17 mouse cellular contexts compared by ENCODE assay signal in genomic region chr2:28106002-28106401, GRCm38 (mm10). TPM values are rescaled to one million over a fixed set of nuclear protein-coding genes. Genes with fewer than 3 reads are reported as not detected.
DNase-seq lines count a peak whose midpoint lies in the region; ATAC-seq and TF ChIP-seq lines count a peak whose summit lies in the region.
"Had no signal": no experiment of that assay in that cellular context is flagged by ENCODE, and none has a peak within 500 bp of the region (broad histone marks: within the 10 kb centered on the region; RNA-seq: fewer than 3 reads in every experiment).

No protein-coding gene starts in this region.

- H3K9me3 ChIP-seq in liver, embryonic 12.5 days (replicated peaks), result no peaks in the 10 kb centered on the region
- no peaks in the 10 kb centered on the region for H3K9me3 ChIP-seq in E14TG2a.4 (ENCODE audit: low read length)
- no peaks in the 10 kb centered on the region for H3K9me3 ChIP-seq in ES-E14 (ENCODE audit: control insufficient read depth, insufficient read depth, low read depth, low read length)
- H3K9me3 ChIP-seq: hindbrain, embryonic 13.5 days; liver, embryonic 13.5 days; megakaryocyte, embryonic 14.5 days had no signal

- H3K27me3 ChIP-seq in liver, embryonic 12.5 days (replicated peaks), result peaks cover 5% of the 10 kb centered on the region; the same call in 1 of the 2 replicates
- H3K27me3 ChIP-seq in E14TG2a.4 (ENCODE audit: insufficient read depth, low read length), result 0 out of 2 replicates have a peak, but pooled peaks cover 2% of the 10 kb centered on the region
- H3K27me3 ChIP-seq: hindbrain, embryonic 13.5 days; liver, embryonic 13.5 days had no signal

- peaks cover 39% of the 10 kb centered on the region for H3K4me1 ChIP-seq in liver, embryonic 12.5 days
- peaks cover 2% of the 10 kb centered on the region; the same call in 1 of the 2 replicates for H3K4me1 ChIP-seq in E14TG2a.4 (replicated peaks; ENCODE audit: low read depth, low read length)
- H3K4me1 ChIP-seq in ES-E14 (ENCODE audit: control insufficient read depth in 2 of 2, insufficient read depth in 2 of 2, low read length in 2 of 2, poor library complexity in 1 of 2), result no peaks in the 10 kb centered on the region
- H3K4me1 ChIP-seq: hindbrain, embryonic 13.5 days; megakaryocyte, embryonic 14.5 days had no signal

- no peak overlapping the region for H3K4me2 ChIP-seq in liver, embryonic 12.5 days
- H3K4me2 ChIP-seq: hindbrain, embryonic 13.5 days; liver, embryonic 13.5 days had no signal

- peak; percentile 51 for TF ChIP-seq CTCF in E14TG2a.4 (conservative IDR thresholded peaks at IDR 0.05; ENCODE audit: low read length)

- H3K9ac ChIP-seq in liver, embryonic 12.5 days, result no peak overlapping the region
- H3K9ac ChIP-seq in ES-E14 (ENCODE audit: insufficient read depth, low read depth, low read length, poor library complexity, severe bottlenecking), result no peak overlapping the region
- H3K9ac ChIP-seq: hindbrain, embryonic 13.5 days; liver, embryonic 13.5 days had no signal

- 55% methylated on average over 2 of the region's 2 CpGs for WGBS in liver, embryonic 12.5 days (ENCODE audit: insufficient replicate concordance)

- no peaks in the 10 kb centered on the region for H3K36me3 ChIP-seq in liver, embryonic 12.5 days
- no peaks in the 10 kb centered on the region for H3K36me3 ChIP-seq in E14TG2a.4 (ENCODE audit: insufficient read depth, low read length)
- H3K36me3 ChIP-seq in ES-E14 (ENCODE audit: control insufficient read depth, insufficient read depth, low read length, poor library complexity, severe bottlenecking), result no peaks in the 10 kb centered on the region
- H3K36me3 ChIP-seq: hindbrain, embryonic 13.5 days; liver, embryonic 13.5 days had no signal

- ATAC-seq in liver, embryonic 12.5 days, result no peak
- peak; percentile 64 for ATAC-seq in erythroid progenitor cell, adult 5-6 weeks (replicated peaks; ENCODE audit: low FRiP score, poor library complexity, severe bottlenecking)

- H3K4me3 ChIP-seq in liver, embryonic 12.5 days, result no peak overlapping the region
- no peak overlapping the region for H3K4me3 ChIP-seq in E14TG2a.4 (replicated peaks; ENCODE audit: low read length)
- no peak overlapping the region for H3K4me3 ChIP-seq in ES-E14 (ENCODE audit: insufficient read depth in 1 of 2, low read depth in 1 of 2, low read length in 2 of 2, poor library complexity in 1 of 2, severe bottlenecking in 1 of 2)
- H3K4me3 ChIP-seq: hindbrain, embryonic 13.5 days; liver, embryonic 13.5 days; megakaryocyte, embryonic 14.5 days had no signal

- DNase-seq in liver (peak; percentile 39), ES-E14 (ENCODE audit: low read depth, low spot score) (no peak)
- no peak for DNase-seq in urinary bladder, adult 18-20 months (ENCODE audit: low spot score in 2 of 2)
- no peak for DNase-seq in yolk sac, embryonic 10.5 days (ENCODE audit: low spot score)
- DNase-seq: adrenal gland, postnatal 36 days; cerebellum, adult 18-20 months; embryo, embryonic 11 days; kidney, adult 18-20 months; liver, embryonic 13.5 days had no signal

- in situ Hi-C loops in ES-E14 (cut with MboI; ENCODE audit: low sequenced_read_pairs in 2 of 2, unreplicated experiment in 2 of 2), result no loop called here

- no peak overlapping the region for H3K27ac ChIP-seq in liver, embryonic 12.5 days
- no peak overlapping the region for H3K27ac ChIP-seq in ES-E14 (ENCODE audit: insufficient read depth, low read depth, low read length, poor library complexity, severe bottlenecking)
- H3K27ac ChIP-seq: hindbrain, embryonic 13.5 days; liver, embryonic 13.5 days had no signal

TF ChIP-seq in ES-E14, 5 proteins besides CTCF, POLR2A, EP300 and RAD21:
- TF ChIP-seq ZC3H11A (IDR thresholded peaks at IDR 0.05; ENCODE audit: borderline replicate concordance, low read depth, low read length), result 0 out of 2 replicates have a peak, but pooled peaks have one; percentile 18
- TF ChIP-seq HCFC1 (IDR thresholded peaks at IDR 0.05; ENCODE audit: borderline replicate concordance, insufficient read depth, low read length), result no peak

RNA-seq across cellular contexts. Expression of gene Fcnb, which starts 21.3 kb away (rescaled TPM):
- 6.0 and 8.5 TPM in 2 replicates for polyA plus RNA-seq in liver, embryonic 12.5 days (2016; fragmentation: Nextera tagmentation; extraction: Ambion mirVana)
- not detected in 2 replicates for total RNA-seq in ES-E14 (2012; rRNA removed)
- 101 and 177 TPM in 2 replicates for total RNA-seq in erythroid progenitor cell, adult 5-6 weeks (2015; ENCODE audit: low replicate concordance)
- 56.2 and 62.5 TPM in 2 replicates for total RNA-seq in erythroid progenitor cell, adult 5-6 weeks (2017; ENCODE audit: low replicate concordance)
- total RNA-seq: adrenal gland, postnatal 36 days; left cerebral cortex, adult 8-10 months had no signal
- polyA plus RNA-seq: gonadal fat pad, adult 2 months; testis, adult 2 months had no signal

Comparison
In these comparisons a context has a peak if more than half of its experiments do, and no peak if none do; other contexts are left out.
1. RNA of gene Fcnb, which starts 21.3 kb away (total RNA-seq): 56.2 to 177 TPM in erythroid progenitor cell, adult 5-6 weeks; not detected in ES-E14; every median in the first group is over 10 times any median in the second.